Mouse (Mus musculus): ENCODE results near the gene Ank. TPM values are rescaled to one million over a fixed set of nuclear protein-coding genes. Genes with fewer than 3 reads are reported as not detected.

Ank gene
- polyA plus RNA-seq, 1 experiment from 2014 or later, result 15.3 TPM

DNA sequence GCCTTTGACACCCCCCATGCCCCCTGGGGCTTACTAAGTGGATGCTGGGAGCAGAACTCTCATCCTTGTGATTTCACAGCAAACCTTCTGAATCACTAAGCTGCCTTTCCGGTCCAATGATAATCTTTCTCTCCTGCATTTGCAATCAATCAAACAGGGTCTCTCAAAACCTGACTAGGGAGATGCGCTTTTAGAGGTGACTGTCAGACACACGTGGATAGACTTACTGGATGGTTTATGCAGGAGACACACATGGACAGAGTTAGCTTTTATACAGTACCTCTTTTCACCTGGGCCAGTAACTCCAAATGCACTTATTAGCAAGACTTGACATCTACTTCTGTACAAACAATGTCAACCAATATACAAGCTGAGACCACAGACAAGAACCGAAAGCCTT, 131.0 kb downstream of the Ank start:
- H3K36me3 ChIP-seq, result peaks cover 30% of the 10 kb centered on the region
- H3K4me1 ChIP-seq, result 0 out of 2 replicates have a peak, but pooled peaks cover 4% of the 10 kb centered on the region
- no peak for ATAC-seq (ENCODE audit: insufficient read depth, low FRiP score, low read depth)
- no peak overlapping the region for H3K4me3 ChIP-seq (replicated peaks)
- no peaks in the 10 kb centered on the region for H3K27me3 ChIP-seq (replicated peaks)
- 80% methylated on average over 4 of the region's 4 CpGs for WGBS
- no peak overlapping the region for H3K4me2 ChIP-seq
- no peak overlapping the region for H3K27ac ChIP-seq
- H3K9ac ChIP-seq, result no peak overlapping the region
- H3K9me3 ChIP-seq, result no peaks in the 10 kb centered on the region

DNA sequence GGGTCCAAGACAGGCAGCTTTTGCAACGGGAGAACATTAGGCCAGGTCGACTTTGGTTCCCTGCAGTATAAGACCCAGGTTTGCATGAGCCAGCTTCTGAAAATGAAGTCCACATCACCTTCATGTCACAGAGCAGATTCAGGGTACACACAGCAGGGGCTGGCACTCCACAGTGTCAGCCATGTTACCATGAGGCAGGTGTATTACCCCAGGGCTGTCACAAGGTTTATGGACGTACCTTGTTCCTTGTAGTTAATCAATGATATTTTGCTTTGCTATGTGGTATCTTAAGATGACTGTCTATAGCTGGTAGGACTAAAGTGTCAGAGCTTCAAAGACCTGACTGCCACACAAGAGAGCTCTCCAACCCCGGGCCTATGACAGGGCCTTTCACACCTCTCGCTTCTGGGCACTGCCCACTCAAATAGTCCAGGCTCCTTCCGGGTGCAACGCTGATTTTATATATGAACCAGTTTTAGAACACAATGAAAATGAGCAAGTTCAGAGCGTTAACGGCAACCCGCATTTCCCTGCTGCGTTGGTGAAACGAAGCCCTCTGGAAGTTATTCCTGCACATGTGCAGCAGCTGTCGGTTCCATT, 132.4 kb downstream of the Ank start:
- H3K27ac ChIP-seq, result no peak overlapping the region
- 0 out of 2 replicates have a peak, but pooled peaks cover 4% of the 10 kb centered on the region for H3K4me1 ChIP-seq
- peaks cover 17% of the 10 kb centered on the region for H3K36me3 ChIP-seq
- H3K9me3 ChIP-seq, result no peaks in the 10 kb centered on the region
- H3K27me3 ChIP-seq (replicated peaks), result no peaks in the 10 kb centered on the region
- 91% methylated on average over 13 of the region's 13 CpGs for WGBS
- H3K4me2 ChIP-seq, result no peak overlapping the region
- no peak overlapping the region for H3K4me3 ChIP-seq (replicated peaks)
- no peak overlapping the region for H3K9ac ChIP-seq
- ATAC-seq (ENCODE audit: insufficient read depth, low FRiP score, low read depth), result no peak

DNA sequence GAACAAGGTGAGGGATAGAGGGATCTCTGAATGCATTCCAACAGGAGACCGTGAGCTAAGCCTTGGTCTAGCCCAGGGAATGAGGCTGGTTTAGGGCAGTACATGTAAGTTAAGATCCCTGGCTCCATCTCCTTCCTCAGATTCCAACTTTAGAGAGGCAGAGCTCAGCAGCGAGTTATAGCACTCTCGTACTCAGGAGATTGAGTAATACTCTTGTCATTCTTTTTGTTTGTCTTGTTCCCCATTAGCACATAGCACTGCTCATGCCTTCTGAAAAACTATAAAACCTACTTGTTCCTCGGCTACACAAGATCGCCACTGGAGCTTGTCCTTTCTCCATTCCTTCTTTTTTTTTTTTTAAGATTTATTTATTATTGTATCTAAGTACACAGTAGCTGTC, 134.0 kb downstream of the Ank start:
- Histone ChIP-seq H3K9ac (no peak overlapping the region), H3K4me3 (replicated peaks) (no peak overlapping the region), H3K27ac (no peak overlapping the region), H3K36me3 (peaks cover 14% of the 10 kb centered on the region), H3K27me3 (replicated peaks) (no peaks in the 10 kb centered on the region), H3K9me3 (no peaks in the 10 kb centered on the region), H3K4me2 (no peak overlapping the region), H3K4me1 (0 out of 2 replicates have a peak, but pooled peaks cover 2% of the 10 kb centered on the region)
- no peak for ATAC-seq (ENCODE audit: insufficient read depth, low FRiP score, low read depth)
- WGBS, result 77% methylated on average over 5 of the region's 5 CpGs

DNA sequence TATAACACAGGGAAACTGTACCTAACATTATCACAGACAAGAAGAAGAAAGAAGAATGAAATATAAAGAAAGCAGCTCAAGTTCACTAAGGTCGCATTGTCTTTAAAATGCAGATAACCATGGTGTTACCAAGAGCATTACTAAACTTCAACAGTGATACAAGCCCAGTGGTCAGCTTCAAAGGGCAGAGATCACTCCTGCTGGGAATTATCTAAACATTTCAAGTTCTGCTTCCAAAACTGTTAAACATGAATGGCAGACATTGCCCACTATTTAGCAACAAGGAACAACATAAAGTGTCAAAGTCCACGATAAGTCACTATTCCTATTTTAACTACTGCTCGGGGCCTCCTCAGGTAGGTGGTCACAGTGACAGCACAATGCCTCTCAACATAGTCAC, 138.1 kb downstream of the Ank start:
- 83% methylated on average over 3 of the region's 3 CpGs for WGBS

DNA sequence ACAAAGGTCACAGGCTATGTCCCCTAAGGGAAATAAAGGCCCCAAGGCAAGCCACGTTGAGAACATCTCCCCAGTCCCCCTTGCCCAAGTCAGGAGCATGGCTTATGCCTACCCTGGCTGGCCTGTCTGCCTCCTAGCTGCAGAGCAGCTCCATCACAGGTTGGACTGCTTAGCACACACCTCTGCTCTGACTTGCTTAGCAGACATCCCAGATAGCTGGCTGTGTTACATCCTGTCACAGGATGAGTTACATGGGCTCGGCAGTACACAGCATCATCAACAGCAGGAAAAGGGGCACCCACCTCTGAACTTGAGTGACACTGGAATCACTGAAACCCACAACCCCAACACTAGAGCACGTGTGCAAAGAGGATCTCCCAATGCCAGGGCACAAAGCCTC, 138.8 kb downstream of the Ank start:
- H3K9me3 ChIP-seq, result no peaks in the 10 kb centered on the region
- no peak overlapping the region for H3K4me3 ChIP-seq (replicated peaks)
- no peak overlapping the region for H3K4me2 ChIP-seq
- no peaks in the 10 kb centered on the region for H3K4me1 ChIP-seq
- no peak overlapping the region for H3K27ac ChIP-seq
- H3K27me3 ChIP-seq (replicated peaks), result no peaks in the 10 kb centered on the region
- no peak for ATAC-seq (ENCODE audit: insufficient read depth, low FRiP score, low read depth)
- H3K36me3 ChIP-seq, result peaks cover 15% of the 10 kb centered on the region
- no peak overlapping the region for H3K9ac ChIP-seq
- WGBS, result 79% methylated on average over 3 of the region's 3 CpGs

More for the DNA sequence above, 138.1 kb downstream of the Ank start:
- Histone ChIP-seq H3K4me3 (replicated peaks) (no peak overlapping the region), H3K36me3 (peaks cover 16% of the 10 kb centered on the region), H3K9ac (no peak overlapping the region), H3K27me3 (replicated peaks) (no peaks in the 10 kb centered on the region), H3K4me1 (no peaks in the 10 kb centered on the region), H3K4me2 (no peak overlapping the region), H3K9me3 (no peaks in the 10 kb centered on the region), H3K27ac (no peak overlapping the region)
- no peak for ATAC-seq (ENCODE audit: insufficient read depth, low FRiP score, low read depth)

DNA sequence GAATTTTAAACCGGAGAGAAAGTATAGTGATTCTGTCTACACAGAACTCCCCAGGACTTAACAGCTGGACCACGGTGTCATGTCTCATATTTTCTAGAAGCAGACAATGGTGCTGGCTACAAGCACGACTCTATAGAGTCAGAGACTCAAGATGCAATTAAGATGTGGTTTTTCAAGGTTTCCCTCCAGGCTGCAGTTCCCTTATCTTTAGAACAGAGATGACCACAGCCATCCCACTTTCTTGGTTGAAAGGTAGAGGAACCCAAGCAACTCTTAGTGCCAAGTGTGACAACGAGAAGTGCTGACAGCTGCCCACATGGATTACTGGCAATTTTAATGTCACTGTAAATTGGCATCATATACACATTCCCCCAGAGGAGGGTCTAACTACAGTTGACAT, 143.1 kb downstream of the Ank start:
- Histone ChIP-seq H3K36me3 (peaks cover 11% of the 10 kb centered on the region), H3K9me3 (no peaks in the 10 kb centered on the region), H3K4me3 (replicated peaks) (no peak overlapping the region), H3K4me2 (no peak overlapping the region), H3K4me1 (no peaks in the 10 kb centered on the region), H3K9ac (no peak overlapping the region), H3K27me3 (replicated peaks) (no peaks in the 10 kb centered on the region), H3K27ac (no peak overlapping the region)
- no peak for ATAC-seq (ENCODE audit: insufficient read depth, low FRiP score, low read depth)
- 49% methylated on average over 4 of the region's 4 CpGs for WGBS

DNA sequence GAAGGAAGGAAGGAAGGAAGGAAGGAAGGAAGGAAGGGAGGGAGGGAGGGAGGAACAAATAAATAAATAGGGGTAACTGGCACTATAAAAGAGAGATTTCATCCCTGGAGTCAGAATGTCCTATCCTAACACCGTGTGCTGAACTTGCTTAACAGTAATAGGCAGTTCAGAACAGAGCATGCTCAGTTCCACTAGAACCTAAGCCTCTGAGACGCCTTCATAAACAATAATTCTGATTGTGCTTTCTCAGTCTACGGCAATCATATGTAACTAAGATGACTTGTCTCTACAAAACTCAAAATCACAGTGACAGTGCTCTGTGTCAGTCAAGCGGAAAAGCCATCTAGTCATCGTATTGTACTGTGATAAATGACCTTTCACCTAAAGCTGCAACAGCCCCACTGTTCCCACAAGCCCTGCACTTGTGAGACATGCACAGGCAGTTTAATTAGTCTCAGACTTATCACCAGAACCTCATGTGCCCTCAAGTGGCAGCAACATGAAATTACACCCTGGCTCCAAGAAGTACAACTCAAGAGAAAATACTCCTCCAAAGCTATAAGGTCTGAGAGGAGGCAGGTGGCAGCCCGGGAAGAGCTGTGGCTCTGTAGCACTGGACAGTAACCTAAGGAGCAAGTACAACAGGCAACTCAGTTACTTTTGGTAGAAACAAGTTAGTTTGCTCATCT, 146.2 kb downstream of the Ank start:
- no peak overlapping the region for H3K4me3 ChIP-seq (replicated peaks)
- WGBS, result 50% methylated on average over 6 of the region's 6 CpGs
- H3K4me1 ChIP-seq, result no peaks in the 10 kb centered on the region
- no peak overlapping the region for H3K27ac ChIP-seq
- ATAC-seq (ENCODE audit: insufficient read depth, low FRiP score, low read depth), result peak; percentile 66; the same call in 1 of the 2 replicates
- H3K36me3 ChIP-seq, result peaks cover 9% of the 10 kb centered on the region
- no peak overlapping the region for H3K9ac ChIP-seq
- H3K27me3 ChIP-seq (replicated peaks), result no peaks in the 10 kb centered on the region
- H3K4me2 ChIP-seq, result no peak overlapping the region
- H3K9me3 ChIP-seq, result no peaks in the 10 kb centered on the region

DNA sequence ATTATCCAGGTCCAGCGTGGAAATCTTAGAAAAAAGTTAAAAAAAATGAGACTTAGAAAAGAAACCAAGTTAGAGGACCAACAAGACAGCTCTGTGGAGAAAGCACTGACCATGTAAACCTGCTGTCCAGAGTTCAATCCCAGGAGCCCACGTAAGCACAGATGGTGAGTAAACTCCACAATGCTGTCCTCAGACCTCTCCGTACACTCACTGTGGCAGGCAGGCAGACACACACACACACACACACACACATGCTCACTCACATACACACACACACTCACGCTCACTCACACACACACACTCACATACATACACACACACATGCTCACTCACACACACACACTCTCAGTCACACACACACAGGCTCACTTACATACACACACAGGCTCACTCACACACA, 146.8 kb downstream of the Ank start:
- H3K9me3 ChIP-seq, result no peaks in the 10 kb centered on the region
- no peaks in the 10 kb centered on the region for H3K27me3 ChIP-seq (replicated peaks)
- peaks cover 9% of the 10 kb centered on the region for H3K36me3 ChIP-seq
- no peak overlapping the region for H3K4me2 ChIP-seq
- H3K9ac ChIP-seq, result no peak overlapping the region
- 92% methylated on average over 4 of the region's 4 CpGs for WGBS
- H3K27ac ChIP-seq, result no peak overlapping the region
- H3K4me1 ChIP-seq, result no peaks in the 10 kb centered on the region
- H3K4me3 ChIP-seq (replicated peaks), result no peak overlapping the region
- no peak for ATAC-seq (ENCODE audit: insufficient read depth, low FRiP score, low read depth)

DNA sequence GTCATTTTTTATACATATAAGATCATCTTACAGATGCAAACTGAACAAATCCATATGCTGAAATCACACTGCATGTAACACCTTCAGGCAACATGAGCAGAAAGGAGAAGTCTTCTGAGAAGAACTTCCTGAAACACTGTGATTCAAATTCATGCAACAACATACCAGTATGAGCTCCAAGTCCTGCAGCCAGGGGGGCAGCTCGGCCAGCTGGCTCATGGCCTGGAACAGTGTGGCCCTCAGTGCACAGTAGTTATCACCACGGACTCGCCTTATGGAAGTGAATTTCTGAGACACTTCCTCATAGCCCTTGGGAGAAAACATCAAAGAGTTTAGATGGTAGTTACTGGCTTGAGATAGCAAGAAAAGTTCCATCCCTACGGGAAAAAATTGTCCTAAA, 149.7 kb downstream of the Ank start:
- no peaks in the 10 kb centered on the region for H3K9me3 ChIP-seq
- peaks cover 14% of the 10 kb centered on the region for H3K36me3 ChIP-seq
- H3K9ac ChIP-seq, result no peak overlapping the region
- H3K27ac ChIP-seq, result no peak overlapping the region
- no peak overlapping the region for H3K4me3 ChIP-seq (replicated peaks)
- H3K27me3 ChIP-seq (replicated peaks), result no peaks in the 10 kb centered on the region
- H3K4me2 ChIP-seq, result no peak overlapping the region
- H3K4me1 ChIP-seq, result no peaks in the 10 kb centered on the region
- WGBS, result 73% methylated on average over 4 of the region's 4 CpGs
- ATAC-seq (ENCODE audit: insufficient read depth, low FRiP score, low read depth), result no peak

DNA sequence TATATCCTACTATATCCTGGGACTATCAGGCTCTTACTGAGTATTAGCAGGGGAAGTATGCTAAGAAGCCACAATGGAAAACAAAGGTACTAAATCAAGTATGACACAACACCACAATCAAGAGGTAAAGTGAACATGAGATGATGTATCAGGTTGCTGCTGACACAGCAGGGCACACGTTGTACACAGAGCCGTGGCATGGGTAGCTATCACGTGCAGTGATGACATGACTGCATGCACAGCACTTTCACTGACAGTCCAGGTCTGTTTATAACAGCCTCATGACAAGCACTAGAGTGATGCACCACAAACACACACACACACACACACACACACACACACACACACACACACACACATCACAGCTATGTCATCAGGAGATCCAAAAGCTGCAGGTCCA, 150.8 kb downstream of the Ank start:
- no peak overlapping the region for H3K4me2 ChIP-seq
- no peaks in the 10 kb centered on the region for H3K27me3 ChIP-seq (replicated peaks)
- peaks cover 14% of the 10 kb centered on the region for H3K36me3 ChIP-seq
- no peak overlapping the region for H3K9ac ChIP-seq
- H3K4me3 ChIP-seq (replicated peaks), result no peak overlapping the region
- no peak for ATAC-seq (ENCODE audit: insufficient read depth, low FRiP score, low read depth)
- H3K4me1 ChIP-seq, result no peaks in the 10 kb centered on the region
- no peak overlapping the region for H3K27ac ChIP-seq
- no peaks in the 10 kb centered on the region for H3K9me3 ChIP-seq
- WGBS, result 88% methylated on average over 3 of the region's 3 CpGs

DNA sequence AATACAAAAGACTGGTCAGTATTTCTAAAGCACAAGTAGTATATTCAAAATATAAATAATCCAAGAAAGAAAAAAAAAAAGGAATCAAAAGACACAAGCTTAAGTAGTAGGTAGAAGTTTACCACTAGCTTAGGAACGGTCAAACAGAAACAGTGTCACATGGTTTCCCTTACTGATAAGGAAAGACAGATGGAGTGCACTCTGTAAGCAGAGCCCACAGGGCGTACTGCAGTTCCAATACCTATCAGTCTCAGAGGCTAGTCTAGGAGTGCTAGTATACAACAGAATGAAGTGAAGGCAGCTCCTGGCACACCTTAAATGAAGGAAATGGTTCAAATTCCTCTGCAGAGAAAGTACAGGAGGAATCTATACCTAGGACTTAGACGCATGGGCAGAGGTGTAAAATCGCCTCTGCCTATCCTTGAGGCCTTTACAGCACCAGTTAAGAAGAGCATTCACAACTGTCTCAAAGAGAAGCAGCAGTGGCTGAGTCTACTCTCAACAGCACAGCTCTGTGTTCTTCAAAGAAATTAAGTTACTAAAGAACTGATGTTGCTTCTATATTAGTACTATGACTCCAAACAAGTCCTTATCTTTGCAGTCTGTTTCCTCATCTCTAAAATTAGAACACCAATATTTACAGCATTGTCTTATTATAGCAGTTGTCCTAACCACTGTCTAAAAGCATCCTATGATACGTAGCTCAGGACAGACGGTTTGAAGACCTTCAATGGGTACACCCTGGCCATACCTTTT, 152.5 kb downstream of the Ank start:
- H3K36me3 ChIP-seq, result peaks cover 14% of the 10 kb centered on the region

DNA sequence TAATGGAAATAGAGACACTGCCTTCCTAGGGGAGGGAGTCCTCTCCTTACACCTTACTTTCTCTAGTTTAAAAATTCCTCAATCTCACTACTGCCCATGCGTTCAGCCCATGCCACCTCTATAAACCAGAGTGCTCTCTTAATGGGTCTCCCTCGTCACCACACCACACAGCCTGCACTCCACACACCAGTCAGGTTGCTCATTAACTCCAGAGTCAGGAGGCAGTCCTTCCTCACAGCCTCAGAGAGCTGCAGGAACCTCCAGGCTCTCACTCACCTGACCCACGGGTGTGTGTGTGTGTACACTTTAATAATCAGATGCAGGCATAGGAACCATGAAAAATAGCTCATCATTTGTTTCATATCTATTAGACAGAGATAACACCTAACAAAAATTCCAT, 153.2 kb downstream of the Ank start:
- ATAC-seq (ENCODE audit: insufficient read depth, low FRiP score, low read depth), result peak; percentile 75
- no peak overlapping the region for H3K27ac ChIP-seq
- no peak overlapping the region for H3K4me2 ChIP-seq
- no peaks in the 10 kb centered on the region for H3K9me3 ChIP-seq
- H3K27me3 ChIP-seq (replicated peaks), result no peaks in the 10 kb centered on the region
- no peak overlapping the region for H3K4me3 ChIP-seq (replicated peaks)
- H3K36me3 ChIP-seq, result peaks cover 14% of the 10 kb centered on the region
- WGBS, result 65% methylated on average over 3 of the region's 3 CpGs
- no peak overlapping the region for H3K9ac ChIP-seq
- H3K4me1 ChIP-seq, result no peaks in the 10 kb centered on the region

More for the DNA sequence above, 152.5 kb downstream of the Ank start:
- H3K4me2 ChIP-seq, result no peak overlapping the region
- no peaks in the 10 kb centered on the region for H3K4me1 ChIP-seq
- no peak overlapping the region for H3K4me3 ChIP-seq (replicated peaks)
- H3K9ac ChIP-seq, result no peak overlapping the region
- no peaks in the 10 kb centered on the region for H3K9me3 ChIP-seq
- H3K27me3 ChIP-seq (replicated peaks), result no peaks in the 10 kb centered on the region
- no peak overlapping the region for H3K27ac ChIP-seq
- no peak for ATAC-seq (ENCODE audit: insufficient read depth, low FRiP score, low read depth)
- 69% methylated on average over 6 of the region's 6 CpGs for WGBS
